ENCODE assay signal across 9 mouse cellular contexts in the genomic region with DNA sequence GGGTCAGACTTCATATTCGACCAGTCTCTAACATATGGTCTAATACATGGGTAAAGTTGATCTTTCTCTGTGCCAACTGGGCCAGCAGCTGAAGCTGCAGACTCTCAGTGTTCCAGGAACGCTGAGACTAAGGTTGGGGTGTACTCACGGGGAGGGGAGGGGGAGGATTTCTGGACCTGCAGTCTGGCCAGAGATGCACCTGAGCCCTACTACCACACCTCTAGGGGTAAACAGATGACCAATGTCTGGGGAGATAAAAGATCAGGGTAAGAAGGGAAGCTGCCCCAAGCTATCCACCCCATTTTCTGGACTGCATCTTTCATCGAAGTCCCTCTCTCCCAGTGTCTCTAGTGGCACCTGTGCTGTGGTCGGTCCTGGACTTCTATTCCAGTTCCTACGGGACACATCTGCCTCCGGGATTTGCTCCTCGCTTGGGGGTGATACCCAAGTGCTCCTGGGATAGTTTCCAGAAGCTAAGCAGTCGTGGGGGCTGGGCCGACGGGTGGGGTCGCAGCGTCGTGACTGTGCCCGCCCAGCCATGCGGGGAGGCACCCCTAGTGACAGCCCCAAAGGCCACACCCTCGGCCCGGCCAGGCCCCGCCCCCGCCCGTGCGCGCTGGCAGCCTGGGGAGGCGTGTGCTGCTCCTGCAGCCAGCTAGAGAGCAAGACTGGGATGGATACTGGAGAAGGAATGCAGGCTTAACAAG. TPM values are rescaled to one million over a fixed set of nuclear protein-coding genes. Genes with fewer than 3 reads are reported as not detected.
A peak's percentile ranks its signal among the peaks of the same experiment; 100 is the strongest.
DNase-seq lines count a peak whose midpoint lies in the region; ATAC-seq and TF ChIP-seq lines count a peak whose summit lies in the region.
"Had no signal": no experiment of that assay in that cellular context is flagged by ENCODE, and none has a peak within 500 bp of the region (broad histone marks: within the 10 kb centered on the region; RNA-seq: fewer than 3 reads in every experiment).

TSS of gene Kcna4 (plus strand) at position 650 of the 707 bp plus-strand sequence.

- H3K4me2 ChIP-seq in forebrain, embryonic 15.5 days (replicated peaks) = peak within 1 kb of the TSS; percentile 92
- peak within 1 kb of the TSS; percentile 94 for H3K4me2 ChIP-seq in midbrain, embryonic 12.5 days (replicated peaks)

- H3K4me3 ChIP-seq in forebrain, embryonic 15.5 days = peak within 1 kb of the TSS; percentile 51
- peak within 1 kb of the TSS; percentile 61 for H3K4me3 ChIP-seq in left cerebral cortex, adult 2 months
- peak within 1 kb of the TSS; percentile 53 for H3K4me3 ChIP-seq in midbrain, embryonic 12.5 days

- ATAC-seq in cerebellum, adult (ENCODE audit: insufficient number of reproducible peaks, low FRiP score, low TSS enrichment) = peak; percentile 62; the same call in 1 of the 2 replicates
- peak; percentile 98 for ATAC-seq in forebrain, embryonic 15.5 days (replicated peaks)
- ATAC-seq in hematopoietic stem cell, adult 5-6 weeks (replicated peaks in 1 of 2; ENCODE audit: insufficient read depth in 1 of 2, low FRiP score in 2 of 2, low TSS enrichment in 1 of 2, low read depth in 1 of 2, poor library complexity in 2 of 2, severe bottlenecking in 2 of 2) = peak; percentile 77 to 79
- ATAC-seq in midbrain, embryonic 12.5 days (ENCODE audit: low FRiP score, low read depth) = peak; percentile 99

- intact Hi-C loops in left cerebral cortex, adult 2 months (cut with DNase I) = loop anchor here (1.0 to 10.0 kb wide), 6 partner anchors 82 to 575 kb away; no protein-coding TSS in a partner anchor

- H3K9ac ChIP-seq in forebrain, embryonic 15.5 days (replicated peaks) = peak within 1 kb of the TSS; percentile 47
- peak within 1 kb of the TSS; percentile 59 for H3K9ac ChIP-seq in midbrain, embryonic 12.5 days (replicated peaks)

- no peak; the same call in 1 of the 2 replicates for TF ChIP-seq CTCF in left cerebral cortex, adult 2 months (IDR thresholded peaks at IDR 0.05)

- H3K27me3 ChIP-seq in forebrain, embryonic 15.5 days = no peaks in the 10 kb centered on the region; the same call in 1 of the 2 replicates
- peaks cover 17% of the 10 kb centered on the region; the same call in 1 of the 2 replicates for H3K27me3 ChIP-seq in midbrain, embryonic 12.5 days

- no peak for DNase-seq in cerebellum, adult 9-10 months
- DNase-seq in brain, adult 2 months (ENCODE audit: low read depth, low spot score) = peak; percentile 86
- peak; percentile 77 to 82 for DNase-seq in left cerebral cortex, adult 2 months (ENCODE audit: extremely low spot score in 1 of 2, low spot score in 2 of 2)
- DNase-seq in spleen, postnatal 4 days (ENCODE audit: low spot score in 2 of 2) = no peak

- peaks cover 10% of the 10 kb centered on the region for H3K4me1 ChIP-seq in forebrain, embryonic 15.5 days
- 0 out of 2 replicates have a peak, but pooled peaks cover 4% of the 10 kb centered on the region for H3K4me1 ChIP-seq in midbrain, embryonic 12.5 days

- no peaks in the 10 kb centered on the region for H3K36me3 ChIP-seq in forebrain, embryonic 15.5 days
- H3K36me3 ChIP-seq in midbrain, embryonic 12.5 days = no peaks in the 10 kb centered on the region

- no peaks in the 10 kb centered on the region for H3K9me3 ChIP-seq in forebrain, embryonic 15.5 days
- no peaks in the 10 kb centered on the region for H3K9me3 ChIP-seq in midbrain, embryonic 12.5 days

- H3K27ac ChIP-seq in forebrain, embryonic 15.5 days (replicated peaks) = no peak within 1 kb of the TSS
- peak within 1 kb of the TSS; percentile 79 for H3K27ac ChIP-seq in left cerebral cortex, adult 2 months
- no peak within 1 kb of the TSS for H3K27ac ChIP-seq in midbrain, embryonic 12.5 days (replicated peaks)

- 4% methylated on average over 24 of the region's 24 CpGs for WGBS in forebrain, embryonic 15.5 days
- WGBS in midbrain, embryonic 12.5 days = 4% methylated on average over 24 of the region's 24 CpGs

RNA-seq across cellular contexts. Expression of gene Kcna4, which starts in this region (rescaled TPM):
- 3.2 and 3.7 TPM in 2 replicates for polyA plus RNA-seq in forebrain, embryonic 15.5 days (2015; fragmentation: Nextera tagmentation; extraction: Ambion mirVana)
- not detected in 2 replicates for total RNA-seq in hematopoietic stem cell, adult 5-6 weeks (2017)
- 10 to 100 TPM; 36.2 to 39.4 TPM for total RNA-seq in left cerebral cortex, adult 2 months (2021)
- 4.9 and 5.3 TPM in 2 replicates for polyA plus RNA-seq in midbrain, embryonic 12.5 days (2016; fragmentation: Nextera tagmentation; extraction: Ambion mirVana)
- total RNA-seq: liver, adult 2 months had no signal
- polyA plus RNA-seq: liver, adult 2 months had no signal

Comparison
In these comparisons a context has a peak if more than half of its experiments do, and no peak if none do; other contexts are left out.
1. RNA of gene Kcna4 (total RNA-seq): 36.2 to 39.4 TPM in left cerebral cortex, adult 2 months; not detected in hematopoietic stem cell, adult 5-6 weeks; every median in the first group is over 10 times any median in the second.
2. Peak in ATAC-seq in hematopoietic stem cell, adult 5-6 weeks; RNA of the gene not detected or under 1 TPM.
3. DNase-seq: peak in brain, adult 2 months (single experiment) and left cerebral cortex, adult 2 months (2 of 2); none in cerebellum, adult 9-10 months (single experiment) and spleen, postnatal 4 days (0 of 2).
4. Peak in every context shown above with its lines, with median percentiles within 50 percentile points of each other: ATAC-seq and H3K4me3 ChIP-seq.